Mouse (Mus musculus): ENCODE data around the gene Sik3. TPM values are rescaled to one million over a fixed set of nuclear protein-coding genes. Genes with fewer than 3 reads are reported as not detected.

Sik3 gene
- polyA plus RNA-seq, 1 experiment from 2014 or later, result 9.6 TPM

DNA sequence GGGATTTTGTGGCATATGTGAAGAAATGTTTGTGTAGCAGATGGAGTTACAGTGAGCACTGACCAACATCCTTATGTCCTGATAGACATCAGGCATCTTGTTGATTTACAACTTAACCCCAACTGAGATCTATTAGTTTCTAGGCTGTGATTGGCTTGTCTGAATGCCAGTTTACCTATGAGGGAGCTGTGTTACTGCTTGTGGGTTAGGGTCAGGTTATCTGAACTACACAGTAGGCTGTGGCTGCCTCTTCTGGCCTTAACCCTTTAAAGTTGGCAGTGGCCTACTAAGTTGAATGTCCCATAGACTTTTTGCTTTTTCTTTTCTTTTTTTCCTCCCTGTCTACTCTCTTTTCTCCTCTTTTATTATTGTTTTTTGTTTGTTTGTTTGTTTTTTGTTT, 98.7 kb downstream of the Sik3 start:
- Histone ChIP-seq H3K9ac (replicated peaks; ENCODE audit: low read depth, low read length) (no peak overlapping the region), H3K9me3 (ENCODE audit: control insufficient read depth, low read depth, low read length) (no peaks in the 10 kb centered on the region), H3K27me3 (ENCODE audit: control insufficient read depth, insufficient read depth, low read length) (no peaks in the 10 kb centered on the region), H3K36me3 (ENCODE audit: control insufficient read depth, insufficient read depth, low read length) (no peaks in the 10 kb centered on the region), H3K4me3 (ENCODE audit: low read depth, low read length) (no peak overlapping the region), H3K27ac (ENCODE audit: low read length) (peak overlapping the region; percentile 73; the same call in 1 of the 2 replicates), H3K4me2 (replicated peaks; ENCODE audit: low read depth, low read length) (no peak overlapping the region), H3K4me1 (ENCODE audit: control insufficient read depth, insufficient read depth, low read length) (peaks cover 36% of the 10 kb centered on the region)
- ATAC-seq (ENCODE audit: insufficient number of reproducible peaks, insufficient read depth, low FRiP score, low read depth), result no peak

- Histone ChIP-seq H3K9me3 (ENCODE audit: control insufficient read depth, low read depth, low read length) (no peaks in the 10 kb centered on the region), H3K4me3 (ENCODE audit: low read depth, low read length) (no peak overlapping the region), H3K4me2 (replicated peaks; ENCODE audit: low read depth, low read length) (no peak overlapping the region), H3K9ac (replicated peaks; ENCODE audit: low read depth, low read length) (no peak overlapping the region), H3K36me3 (ENCODE audit: control insufficient read depth, insufficient read depth, low read length) (no peaks in the 10 kb centered on the region), H3K27me3 (ENCODE audit: control insufficient read depth, insufficient read depth, low read length) (no peaks in the 10 kb centered on the region), H3K4me1 (ENCODE audit: control insufficient read depth, insufficient read depth, low read length) (peaks cover 36% of the 10 kb centered on the region), H3K27ac (ENCODE audit: low read length) (peak overlapping the region; percentile 73; the same call in 1 of the 2 replicates)
- WGBS, result 21% methylated on average over 5 of the region's 5 CpGs
- ATAC-seq (ENCODE audit: insufficient number of reproducible peaks, insufficient read depth, low FRiP score, low read depth), result peak; percentile 49; the same call in 1 of the 2 replicates
These were observed 99.6 kb downstream of the Sik3 start for GRCm38 (mm10) chr9:46112246-46112645.

DNA sequence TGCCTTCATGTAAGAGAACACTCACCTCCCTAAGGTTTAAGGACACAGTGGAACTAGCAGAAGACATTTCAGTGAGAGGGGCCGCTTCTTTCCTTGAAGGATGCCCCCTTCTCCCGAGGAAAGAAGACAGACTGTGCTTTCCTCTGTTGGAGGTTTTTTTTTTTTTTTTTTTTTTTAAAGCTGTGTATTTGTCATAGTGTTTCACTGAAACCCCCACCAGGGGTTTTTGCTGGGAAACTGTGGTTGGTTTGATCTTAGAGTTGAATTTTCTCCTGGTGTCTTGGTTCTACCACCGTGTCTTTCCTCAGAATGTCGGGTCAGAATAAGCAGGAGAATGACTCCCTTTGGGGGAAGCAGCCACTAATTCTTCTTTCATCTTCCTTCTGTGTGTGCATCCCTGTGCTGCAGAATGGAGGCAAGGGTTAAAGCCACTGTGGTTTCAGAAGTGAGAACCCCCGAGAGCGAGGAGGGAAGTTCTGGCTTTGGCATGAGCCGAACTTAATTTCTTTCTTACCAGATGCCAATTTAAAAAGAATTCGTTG, 106.3 kb downstream of the Sik3 start:
- no peak for ATAC-seq (ENCODE audit: insufficient number of reproducible peaks, insufficient read depth, low FRiP score, low read depth)
- H3K36me3 ChIP-seq (ENCODE audit: control insufficient read depth, insufficient read depth, low read length), result 0 out of 2 replicates have a peak, but pooled peaks cover 2% of the 10 kb centered on the region
- WGBS, result 94% methylated on average over 8 of the region's 8 CpGs
- no peak overlapping the region for H3K4me3 ChIP-seq (ENCODE audit: low read depth, low read length)
- H3K4me2 ChIP-seq (replicated peaks; ENCODE audit: low read depth, low read length), result no peak overlapping the region
- no peaks in the 10 kb centered on the region for H3K4me1 ChIP-seq (ENCODE audit: control insufficient read depth, insufficient read depth, low read length)
- no peaks in the 10 kb centered on the region for H3K9me3 ChIP-seq (ENCODE audit: control insufficient read depth, low read depth, low read length)
- no peaks in the 10 kb centered on the region for H3K27me3 ChIP-seq (ENCODE audit: control insufficient read depth, insufficient read depth, low read length)
- H3K27ac ChIP-seq (ENCODE audit: low read length), result no peak overlapping the region
- no peak overlapping the region for H3K9ac ChIP-seq (replicated peaks; ENCODE audit: low read depth, low read length)

DNA sequence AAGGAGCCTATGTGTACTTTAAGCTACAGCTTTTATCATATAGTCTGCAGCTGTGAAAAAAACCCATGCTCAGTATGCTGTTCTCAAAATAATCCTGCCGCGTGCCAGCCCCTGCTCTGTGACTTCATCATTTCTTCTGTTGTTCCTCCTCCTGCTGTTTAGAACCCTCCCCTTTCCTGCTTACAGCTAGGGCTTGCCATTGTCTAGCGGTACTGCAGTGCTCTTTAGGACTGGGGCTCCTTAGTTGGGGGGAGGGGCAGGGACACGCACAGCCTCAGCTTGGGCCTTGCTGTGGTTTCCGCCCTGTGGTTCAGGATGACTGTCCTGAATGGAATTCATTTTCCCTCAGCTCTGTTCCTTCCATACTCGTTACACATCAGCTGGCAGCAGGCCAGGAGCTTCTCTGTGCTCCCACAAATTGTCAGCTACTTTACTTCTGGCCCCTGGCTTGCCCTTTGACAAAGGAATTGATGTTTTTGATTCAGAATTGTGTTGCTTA, 107.4 kb downstream of the Sik3 start:
- Histone ChIP-seq H3K4me1 (ENCODE audit: control insufficient read depth, insufficient read depth, low read length) (no peaks in the 10 kb centered on the region), H3K4me2 (replicated peaks; ENCODE audit: low read depth, low read length) (no peak overlapping the region), H3K9ac (replicated peaks; ENCODE audit: low read depth, low read length) (no peak overlapping the region), H3K36me3 (ENCODE audit: control insufficient read depth, insufficient read depth, low read length) (peaks cover 12% of the 10 kb centered on the region), H3K27ac (ENCODE audit: low read length) (peak overlapping the region; percentile 62; the same call in 1 of the 2 replicates), H3K27me3 (ENCODE audit: control insufficient read depth, insufficient read depth, low read length) (no peaks in the 10 kb centered on the region), H3K4me3 (ENCODE audit: low read depth, low read length) (no peak overlapping the region), H3K9me3 (ENCODE audit: control insufficient read depth, low read depth, low read length) (no peaks in the 10 kb centered on the region)
- WGBS, result 10% methylated on average over 6 of the region's 6 CpGs
- ATAC-seq (ENCODE audit: insufficient number of reproducible peaks, insufficient read depth, low FRiP score, low read depth), result peak; percentile 90

GRCm38 (mm10) chr9:46120468-46121253, 108.0 kb downstream of the Sik3 start:
- no peak overlapping the region for H3K4me2 ChIP-seq (replicated peaks; ENCODE audit: low read depth, low read length)
- no peak for ATAC-seq (ENCODE audit: insufficient number of reproducible peaks, insufficient read depth, low FRiP score, low read depth)
- H3K9me3 ChIP-seq (ENCODE audit: control insufficient read depth, low read depth, low read length), result no peaks in the 10 kb centered on the region
- no peak overlapping the region for H3K9ac ChIP-seq (replicated peaks; ENCODE audit: low read depth, low read length)
- H3K4me1 ChIP-seq (ENCODE audit: control insufficient read depth, insufficient read depth, low read length), result no peaks in the 10 kb centered on the region
- WGBS, result 88% methylated on average over 6 of the region's 6 CpGs
- H3K4me3 ChIP-seq (ENCODE audit: low read depth, low read length), result no peak overlapping the region
- peaks cover 12% of the 10 kb centered on the region for H3K36me3 ChIP-seq (ENCODE audit: control insufficient read depth, insufficient read depth, low read length)
- H3K27me3 ChIP-seq (ENCODE audit: control insufficient read depth, insufficient read depth, low read length), result no peaks in the 10 kb centered on the region
- H3K27ac ChIP-seq (ENCODE audit: low read length), result peak overlapping the region; percentile 62; the same call in 1 of the 2 replicates

GRCm38 (mm10) chr9:46121486-46121885, 108.9 kb downstream of the Sik3 start:
- WGBS, result 72% methylated on average over 4 of the region's 4 CpGs
- Histone ChIP-seq H3K27ac (ENCODE audit: low read length) (no peak overlapping the region), H3K27me3 (ENCODE audit: control insufficient read depth, insufficient read depth, low read length) (no peaks in the 10 kb centered on the region), H3K9ac (replicated peaks; ENCODE audit: low read depth, low read length) (no peak overlapping the region), H3K36me3 (ENCODE audit: control insufficient read depth, insufficient read depth, low read length) (peaks cover 12% of the 10 kb centered on the region), H3K4me3 (ENCODE audit: low read depth, low read length) (no peak overlapping the region), H3K4me1 (ENCODE audit: control insufficient read depth, insufficient read depth, low read length) (no peaks in the 10 kb centered on the region), H3K9me3 (ENCODE audit: control insufficient read depth, low read depth, low read length) (no peaks in the 10 kb centered on the region), H3K4me2 (replicated peaks; ENCODE audit: low read depth, low read length) (no peak overlapping the region)
- ATAC-seq (ENCODE audit: insufficient number of reproducible peaks, insufficient read depth, low FRiP score, low read depth), result no peak

GRCm38 (mm10) chr9:46122731-46123130, 110.1 kb downstream of the Sik3 start:
- H3K9ac ChIP-seq (replicated peaks; ENCODE audit: low read depth, low read length), result no peak overlapping the region
- no peak overlapping the region for H3K4me3 ChIP-seq (ENCODE audit: low read depth, low read length)
- H3K27ac ChIP-seq (ENCODE audit: low read length), result 0 out of 2 replicates have a peak overlapping the region, but pooled peaks have one; percentile 1
- H3K36me3 ChIP-seq (ENCODE audit: control insufficient read depth, insufficient read depth, low read length), result peaks cover 12% of the 10 kb centered on the region
- no peak for ATAC-seq (ENCODE audit: insufficient number of reproducible peaks, insufficient read depth, low FRiP score, low read depth)
- no peaks in the 10 kb centered on the region for H3K27me3 ChIP-seq (ENCODE audit: control insufficient read depth, insufficient read depth, low read length)
- H3K4me2 ChIP-seq (replicated peaks; ENCODE audit: low read depth, low read length), result no peak overlapping the region
- peaks cover 2% of the 10 kb centered on the region; the same call in 1 of the 2 replicates for H3K4me1 ChIP-seq (ENCODE audit: control insufficient read depth, insufficient read depth, low read length)
- 75% methylated on average over 9 of the region's 9 CpGs for WGBS
- no peaks in the 10 kb centered on the region for H3K9me3 ChIP-seq (ENCODE audit: control insufficient read depth, low read depth, low read length)

DNA sequence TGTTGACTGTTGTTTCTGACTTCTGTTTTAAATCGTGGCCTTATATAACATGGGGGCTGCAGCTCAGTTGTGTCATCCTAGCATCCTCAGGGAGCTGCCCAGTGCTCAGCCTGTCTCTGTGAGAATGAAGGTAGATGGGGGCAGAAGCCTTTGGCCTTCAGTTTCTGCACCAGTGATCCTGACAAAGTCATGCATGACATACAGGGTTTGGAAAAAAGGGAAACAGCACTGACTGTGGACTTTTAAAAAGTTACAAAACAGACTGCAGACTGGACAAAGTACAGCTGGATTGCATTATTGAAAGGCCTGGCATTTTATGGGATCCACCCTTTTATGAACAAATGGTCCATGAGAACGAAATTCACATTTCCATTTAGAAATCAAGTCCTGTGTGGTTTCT, 113.7 kb downstream of the Sik3 start:
- no peaks in the 10 kb centered on the region for H3K27me3 ChIP-seq (ENCODE audit: control insufficient read depth, insufficient read depth, low read length)
- no peak overlapping the region for H3K4me3 ChIP-seq (ENCODE audit: low read depth, low read length)
- ATAC-seq (ENCODE audit: insufficient number of reproducible peaks, insufficient read depth, low FRiP score, low read depth), result no peak
- peaks cover 12% of the 10 kb centered on the region for H3K36me3 ChIP-seq (ENCODE audit: control insufficient read depth, insufficient read depth, low read length)
- no peak overlapping the region for H3K4me2 ChIP-seq (replicated peaks; ENCODE audit: low read depth, low read length)
- no peak overlapping the region for H3K27ac ChIP-seq (ENCODE audit: low read length)
- H3K9ac ChIP-seq (replicated peaks; ENCODE audit: low read depth, low read length), result no peak overlapping the region
- H3K9me3 ChIP-seq (ENCODE audit: control insufficient read depth, low read depth, low read length), result no peaks in the 10 kb centered on the region
- WGBS, result 63% methylated on average over 2 of the region's 2 CpGs
- peaks cover 2% of the 10 kb centered on the region; the same call in 1 of the 2 replicates for H3K4me1 ChIP-seq (ENCODE audit: control insufficient read depth, insufficient read depth, low read length)

Data from stomach, embryonic 14.5 days (tissue).